Mouse (Mus musculus): ENCODE measurements around the gene Cdc42ep5.

The Cdc42ep5 gene

GRCm38 (mm10) chr7:4126992-4127785, 37.5 kb downstream of the Cdc42ep5 start:
- DNase-seq (ENCODE audit: low read depth) = no peak

- DNase-seq (ENCODE audit: low read depth) = no peak
These were observed 39.4 kb downstream of the Cdc42ep5 start for GRCm38 (mm10) chr7:4125306-4125705.

- no peak for DNase-seq (ENCODE audit: low read depth)
These were observed 39.8 kb downstream of the Cdc42ep5 start for GRCm38 (mm10) chr7:4124856-4125255.

GRCm38 (mm10) chr7:4124315-4124759, 40.3 kb downstream of the Cdc42ep5 start:
- DNase-seq (ENCODE audit: low read depth) = peak; percentile 93

- no peak for DNase-seq (ENCODE audit: low read depth)
These were observed 40.9 kb downstream of the Cdc42ep5 start for GRCm38 (mm10) chr7:4123732-4124131.

- no peak for DNase-seq (ENCODE audit: low read depth)
These were observed 41.9 kb downstream of the Cdc42ep5 start for GRCm38 (mm10) chr7:4122783-4123182.

GRCm38 (mm10) chr7:4122076-4122768, 42.4 kb downstream of the Cdc42ep5 start:
- DNase-seq (ENCODE audit: low read depth) = no peak

- DNase-seq (ENCODE audit: low read depth) = no peak
These were observed 44.4 kb downstream of the Cdc42ep5 start for GRCm38 (mm10) chr7:4119976-4120921.

GRCm38 (mm10) chr7:4119344-4119902, 45.2 kb downstream of the Cdc42ep5 start, which contains the start of gene Ttyh1:
Ttyh1 (plus strand) TSS chr7:4119408.
- DNase-seq (ENCODE audit: low read depth) = peak; percentile 57

- DNase-seq (ENCODE audit: low read depth) = no peak
These were observed 47.4 kb downstream of the Cdc42ep5 start for GRCm38 (mm10) chr7:4117050-4117814.

- DNase-seq (ENCODE audit: low read depth) = no peak
These were observed 52.9 kb downstream of the Cdc42ep5 start for GRCm38 (mm10) chr7:4111766-4112165.

- DNase-seq (ENCODE audit: low read depth) = peak; percentile 82
These were observed 61.2 kb downstream of the Cdc42ep5 start for GRCm38 (mm10) chr7:4103411-4103810.

Measured in induced T-regulatory cell, adult 2 months (primary cell).